Mouse (Mus musculus): ENCODE data around the gene Prkaa1. TPM values are rescaled to one million over a fixed set of nuclear protein-coding genes. Genes with fewer than 3 reads are reported as not detected.

Gene Prkaa1
- 17.2 and 17.5 TPM in 2 replicates for total RNA-seq (2014; rRNA removed)
- polyA plus RNA-seq (2015; fragmentation: Nextera tagmentation; extraction: Ambion mirVana), result 9.5 and 10.6 TPM in 2 replicates

- no peaks in the 10 kb centered on the region for H3K36me3 ChIP-seq (ENCODE audit: insufficient read depth, low read length)
- H3K4me3 ChIP-seq (ENCODE audit: low read depth, low read length), result peak within 1 kb of the TSS; percentile 61
- WGBS, result under 1% methylated on average over 58 of the region's 80 CpGs
- peak within 1 kb of the TSS; percentile 86 for H3K27ac ChIP-seq (ENCODE audit: low read depth, low read length)
- DNase-seq (ENCODE audit: low spot score) (peak; percentile 75), ATAC-seq (ENCODE audit: low FRiP score) (peak; percentile 93)
- H3K4me2 ChIP-seq (ENCODE audit: low read depth, low read length, poor library complexity, severe bottlenecking), result peak within 1 kb of the TSS; percentile 76
- H3K9ac ChIP-seq (replicated peaks; ENCODE audit: low read length, poor library complexity, severe bottlenecking), result peak within 1 kb of the TSS; percentile 68
- peak; percentile 28; the same call in 1 of the 2 replicates for TF ChIP-seq CTCF (IDR thresholded peaks at IDR 0.05)
- H3K9me3 ChIP-seq (ENCODE audit: low read length), result no peaks in the 10 kb centered on the region
- no peaks in the 10 kb centered on the region for H3K27me3 ChIP-seq (ENCODE audit: insufficient read depth, low read length)
- peaks cover 6% of the 10 kb centered on the region for H3K4me1 ChIP-seq (ENCODE audit: insufficient read depth, low read length)
Observed at GRCm38 (mm10) chr15:5143361-5144020, at the start of gene Prkaa1. TSS of gene Prkaa1 (plus strand) at chr15:5143861.

- 92% methylated on average over 11 of the region's 11 CpGs for WGBS
Observed at GRCm38 (mm10) chr15:5095534-5096301, 47.9 kb upstream of the Prkaa1 start.

DNA sequence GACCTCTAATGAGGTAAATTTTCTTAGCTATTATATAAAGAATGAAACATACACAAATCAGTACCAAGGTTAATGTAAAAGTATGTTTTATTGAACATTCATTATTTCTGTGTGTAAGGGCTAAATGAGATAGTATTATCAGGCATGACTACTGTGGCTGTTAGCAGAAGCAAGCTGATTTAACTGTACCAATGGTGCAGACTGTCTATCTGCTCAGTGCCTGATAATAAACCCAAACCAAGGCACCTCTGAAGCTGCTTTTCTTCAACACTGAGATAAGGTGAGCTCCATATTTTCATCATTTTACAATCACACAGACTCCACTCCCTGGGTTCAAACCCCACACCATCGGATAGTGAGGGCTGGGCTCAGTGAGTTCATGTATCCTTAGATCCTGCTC is 46.3 kb upstream of the Prkaa1 start:
- Histone ChIP-seq H3K4me1 (ENCODE audit: insufficient read depth, low read length) (no peaks in the 10 kb centered on the region), H3K4me3 (ENCODE audit: low read depth, low read length) (no peak overlapping the region), H3K9me3 (ENCODE audit: low read length) (no peaks in the 10 kb centered on the region), H3K27me3 (ENCODE audit: insufficient read depth, low read length) (no peaks in the 10 kb centered on the region), H3K27ac (ENCODE audit: low read depth, low read length) (no peak overlapping the region), H3K9ac (replicated peaks; ENCODE audit: low read length, poor library complexity, severe bottlenecking) (no peak overlapping the region), H3K36me3 (ENCODE audit: insufficient read depth, low read length) (no peaks in the 10 kb centered on the region), H3K4me2 (ENCODE audit: low read depth, low read length, poor library complexity, severe bottlenecking) (no peak overlapping the region)
- DNase-seq (ENCODE audit: low spot score), result no peak
- TF ChIP-seq CTCF (IDR thresholded peaks at IDR 0.05), result no peak
- no peak for ATAC-seq (ENCODE audit: low FRiP score)
- 95% methylated on average over 1 of the region's 1 CpGs for WGBS

More at GRCm38 (mm10) chr15:5095534-5096301, 47.9 kb upstream of the Prkaa1 start:
- no peak for DNase-seq (ENCODE audit: low spot score)
- H3K27ac ChIP-seq (ENCODE audit: low read depth, low read length), result no peak overlapping the region
- H3K4me3 ChIP-seq (ENCODE audit: low read depth, low read length), result no peak overlapping the region
- H3K9ac ChIP-seq (replicated peaks; ENCODE audit: low read length, poor library complexity, severe bottlenecking), result no peak overlapping the region
- no peaks in the 10 kb centered on the region for H3K27me3 ChIP-seq (ENCODE audit: insufficient read depth, low read length)
- ATAC-seq (ENCODE audit: low FRiP score), result no peak
- TF ChIP-seq CTCF (IDR thresholded peaks at IDR 0.05), result no peak
- H3K9me3 ChIP-seq (ENCODE audit: low read length), result no peaks in the 10 kb centered on the region
- H3K4me2 ChIP-seq (ENCODE audit: low read depth, low read length, poor library complexity, severe bottlenecking), result no peak overlapping the region
- no peaks in the 10 kb centered on the region for H3K36me3 ChIP-seq (ENCODE audit: insufficient read depth, low read length)
- no peaks in the 10 kb centered on the region for H3K4me1 ChIP-seq (ENCODE audit: insufficient read depth, low read length)

- no peak for ATAC-seq (ENCODE audit: low FRiP score)
Observed at GRCm38 (mm10) chr15:5102312-5102711, 41.3 kb upstream of the Prkaa1 start.

DNA sequence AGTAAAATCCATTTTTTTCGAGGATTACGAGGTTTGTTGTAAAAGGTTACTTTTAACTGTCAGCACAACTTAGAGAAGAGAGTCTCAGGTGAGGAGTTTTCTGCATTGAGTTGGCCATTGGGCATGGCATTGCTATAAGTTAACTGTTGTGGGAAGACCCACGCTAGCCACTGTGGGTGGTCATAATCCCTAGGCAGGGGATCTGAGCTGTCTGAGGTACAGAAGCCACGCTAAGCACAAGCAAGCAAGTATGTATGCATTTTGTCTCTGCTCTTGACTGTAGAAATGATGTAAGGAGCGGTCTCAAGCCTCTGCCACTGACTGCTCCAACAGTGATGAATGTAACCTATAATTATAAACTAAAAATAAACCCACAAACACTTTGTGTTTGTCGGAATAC is 37.8 kb upstream of the Prkaa1 start:
- Histone ChIP-seq H3K4me3 (ENCODE audit: low read depth, low read length) (no peak overlapping the region), H3K9me3 (ENCODE audit: low read length) (no peaks in the 10 kb centered on the region), H3K27me3 (ENCODE audit: insufficient read depth, low read length) (no peaks in the 10 kb centered on the region), H3K36me3 (ENCODE audit: insufficient read depth, low read length) (no peaks in the 10 kb centered on the region), H3K9ac (replicated peaks; ENCODE audit: low read length, poor library complexity, severe bottlenecking) (no peak overlapping the region), H3K4me2 (ENCODE audit: low read depth, low read length, poor library complexity, severe bottlenecking) (no peak overlapping the region), H3K4me1 (ENCODE audit: insufficient read depth, low read length) (no peaks in the 10 kb centered on the region), H3K27ac (ENCODE audit: low read depth, low read length) (no peak overlapping the region)
- TF ChIP-seq CTCF (IDR thresholded peaks at IDR 0.05), result no peak
- 80% methylated on average over 6 of the region's 6 CpGs for WGBS
- DNase-seq (ENCODE audit: low spot score), result no peak
- ATAC-seq (ENCODE audit: low FRiP score), result peak; percentile 13; the same call in 1 of the 2 replicates

More at GRCm38 (mm10) chr15:5102312-5102711, 41.3 kb upstream of the Prkaa1 start:
- WGBS, result 93% methylated on average over 4 of the region's 4 CpGs
- Histone ChIP-seq H3K27ac (ENCODE audit: low read depth, low read length) (no peak overlapping the region), H3K27me3 (ENCODE audit: insufficient read depth, low read length) (no peaks in the 10 kb centered on the region), H3K4me1 (ENCODE audit: insufficient read depth, low read length) (no peaks in the 10 kb centered on the region), H3K9ac (replicated peaks; ENCODE audit: low read length, poor library complexity, severe bottlenecking) (no peak overlapping the region), H3K4me3 (ENCODE audit: low read depth, low read length) (no peak overlapping the region), H3K36me3 (ENCODE audit: insufficient read depth, low read length) (no peaks in the 10 kb centered on the region), H3K4me2 (ENCODE audit: low read depth, low read length, poor library complexity, severe bottlenecking) (no peak overlapping the region), H3K9me3 (ENCODE audit: low read length) (no peaks in the 10 kb centered on the region)
- DNase-seq (ENCODE audit: low spot score), result no peak
- no peak for TF ChIP-seq CTCF (IDR thresholded peaks at IDR 0.05)

DNA sequence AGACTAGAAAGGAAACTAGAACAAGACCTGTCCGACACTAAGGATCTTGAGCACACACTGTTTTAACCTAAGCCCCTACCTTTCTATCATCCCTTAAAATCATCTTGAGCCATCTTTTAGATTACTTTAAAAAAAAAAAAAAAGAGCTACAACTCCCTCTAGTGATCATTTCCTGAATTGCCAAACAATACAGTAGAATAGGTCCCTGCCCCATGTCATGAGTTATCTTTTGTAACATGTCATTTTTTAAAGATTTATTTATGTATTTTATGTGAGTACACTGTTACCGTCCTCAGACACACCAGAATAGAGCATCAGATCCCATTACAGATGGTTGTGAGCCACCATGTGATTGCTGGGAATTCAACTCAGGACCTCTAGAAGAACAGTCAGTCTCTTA is 37.4 kb upstream of the Prkaa1 start:
- DNase-seq (ENCODE audit: low spot score) (peak; percentile 46), ATAC-seq (ENCODE audit: low FRiP score) (peak; percentile 20; the same call in 1 of the 2 replicates)
- H3K36me3 ChIP-seq (ENCODE audit: insufficient read depth, low read length), result no peaks in the 10 kb centered on the region
- WGBS, result 43% methylated on average over 2 of the region's 2 CpGs
- H3K27me3 ChIP-seq (ENCODE audit: insufficient read depth, low read length), result no peaks in the 10 kb centered on the region
- peak; percentile 74 for TF ChIP-seq CTCF (IDR thresholded peaks at IDR 0.05)
- no peaks in the 10 kb centered on the region for H3K4me1 ChIP-seq (ENCODE audit: insufficient read depth, low read length)
- no peak overlapping the region for H3K9ac ChIP-seq (replicated peaks; ENCODE audit: low read length, poor library complexity, severe bottlenecking)
- no peaks in the 10 kb centered on the region for H3K9me3 ChIP-seq (ENCODE audit: low read length)
- no peak overlapping the region for H3K4me3 ChIP-seq (ENCODE audit: low read depth, low read length)
- H3K27ac ChIP-seq (ENCODE audit: low read depth, low read length), result no peak overlapping the region
- H3K4me2 ChIP-seq (ENCODE audit: low read depth, low read length, poor library complexity, severe bottlenecking), result no peak overlapping the region

All from midbrain, postnatal 0 days (tissue).